Mouse (Mus musculus): ENCODE measurements around the gene Nptx2.
A peak's percentile ranks its signal among the peaks of the same experiment; 100 is the strongest.

Nptx2 gene

GRCm38 (mm10) chr5:144545653-144546422 lies at the start of gene Nptx2:
TSS of gene Nptx2 (plus strand) at chr5:144545902.
- peak; percentile 66 to 74 for DNase-seq

GRCm38 (mm10) chr5:144496481-144496880 lies 49.2 kb upstream of the Nptx2 start:
- no peak for DNase-seq

GRCm38 (mm10) chr5:144504239-144504638 lies 41.5 kb upstream of the Nptx2 start:
- DNase-seq = no peak

GRCm38 (mm10) chr5:144505731-144506130 lies 40.0 kb upstream of the Nptx2 start:
- DNase-seq = no peak

GRCm38 (mm10) chr5:144506156-144506555 lies 39.5 kb upstream of the Nptx2 start:
- no peak for DNase-seq

- no peak for DNase-seq
Observed at GRCm38 (mm10) chr5:144506689-144507552, 38.8 kb upstream of the Nptx2 start.

- no peak for DNase-seq
Observed at GRCm38 (mm10) chr5:144509431-144509830, 36.3 kb upstream of the Nptx2 start.

- no peak for DNase-seq
Observed at GRCm38 (mm10) chr5:144514738-144515137, 31.0 kb upstream of the Nptx2 start.

- DNase-seq = no peak
Observed at GRCm38 (mm10) chr5:144515241-144515640, 30.5 kb upstream of the Nptx2 start.

- no peak for DNase-seq
Observed at GRCm38 (mm10) chr5:144520096-144520495, 25.6 kb upstream of the Nptx2 start.

- no peak for DNase-seq
Observed at GRCm38 (mm10) chr5:144524774-144525173, 20.9 kb upstream of the Nptx2 start.

- DNase-seq = no peak
Observed at GRCm38 (mm10) chr5:144529123-144529522, 16.6 kb upstream of the Nptx2 start.

GRCm38 (mm10) chr5:144542711-144543308 lies 2.9 kb upstream of the Nptx2 start:
- DNase-seq = no peak

GRCm38 (mm10) chr5:144546423-144546995 lies 807 bp downstream of the Nptx2 start:
- DNase-seq = no peak

- no peak for DNase-seq
Observed at GRCm38 (mm10) chr5:144547333-144547878, 1.7 kb downstream of the Nptx2 start.

- no peak for DNase-seq
Observed at GRCm38 (mm10) chr5:144548079-144548631, 2.5 kb downstream of the Nptx2 start.

GRCm38 (mm10) chr5:144550003-144550402 lies 4.3 kb downstream of the Nptx2 start:
- no peak for DNase-seq

- no peak for DNase-seq
Observed at GRCm38 (mm10) chr5:144550622-144551137, 5.0 kb downstream of the Nptx2 start.

GRCm38 (mm10) chr5:144556710-144557109 lies 11.0 kb downstream of the Nptx2 start:
- DNase-seq = no peak

- no peak for DNase-seq
Observed at GRCm38 (mm10) chr5:144557363-144557762, 11.7 kb downstream of the Nptx2 start.

- DNase-seq = no peak
Observed at GRCm38 (mm10) chr5:144558481-144558880, 12.8 kb downstream of the Nptx2 start.

- no peak for DNase-seq
Observed at GRCm38 (mm10) chr5:144565739-144566138, 20.0 kb downstream of the Nptx2 start.
